Comparison of ENCODE assay signal across 8 mouse cellular contexts in genomic region chr3:31260329-31260963, GRCm38 (mm10). TPM values are rescaled to one million over a fixed set of nuclear protein-coding genes. Genes with fewer than 3 reads are reported as not detected.
DNase-seq lines count a peak whose midpoint lies in the region; ATAC-seq lines count a peak whose summit lies in the region.

No protein-coding gene starts in this region.

- no peaks in the 10 kb centered on the region for H3K27me3 ChIP-seq in hindbrain, embryonic 10.5 days (ENCODE audit: insufficient read depth, poor library complexity, severe bottlenecking)
- no peaks in the 10 kb centered on the region for H3K27me3 ChIP-seq in hindbrain, embryonic 14.5 days (ENCODE audit: control insufficient read depth, insufficient read depth, low read length)
- no peaks in the 10 kb centered on the region for H3K27me3 ChIP-seq in limb, embryonic 13.5 days

- H3K36me3 ChIP-seq in hindbrain, embryonic 10.5 days: no peaks in the 10 kb centered on the region
- no peaks in the 10 kb centered on the region for H3K36me3 ChIP-seq in hindbrain, embryonic 14.5 days (replicated peaks; ENCODE audit: control insufficient read depth, insufficient read depth)
- no peaks in the 10 kb centered on the region for H3K36me3 ChIP-seq in limb, embryonic 13.5 days

- WGBS in hindbrain, embryonic 10.5 days: 19% methylated on average over 7 of the region's 7 CpGs
- WGBS in hindbrain, embryonic 14.5 days: 20% methylated on average over 7 of the region's 7 CpGs
- WGBS in limb, embryonic 13.5 days: 15% methylated on average over 7 of the region's 7 CpGs

- no peak overlapping the region for H3K4me2 ChIP-seq in hindbrain, embryonic 14.5 days (replicated peaks)
- H3K4me2 ChIP-seq in limb, embryonic 13.5 days (replicated peaks): peak overlapping the region; percentile 9; the same call in 1 of the 2 replicates

- H3K9ac ChIP-seq in hindbrain, embryonic 14.5 days: no peak overlapping the region
- H3K9ac ChIP-seq in limb, embryonic 13.5 days: peak overlapping the region; percentile 19; the same call in 1 of the 2 replicates

- intact Hi-C loops in heart, postnatal 10 days (cut with DNase I): no loop called here

- H3K27ac ChIP-seq in hindbrain, embryonic 10.5 days: peak overlapping the region; percentile 80
- no peak overlapping the region for H3K27ac ChIP-seq in hindbrain, embryonic 14.5 days
- peak overlapping the region; percentile 87 for H3K27ac ChIP-seq in limb, embryonic 13.5 days

- H3K4me3 ChIP-seq in hindbrain, embryonic 10.5 days: no peak overlapping the region
- no peak overlapping the region for H3K4me3 ChIP-seq in hindbrain, embryonic 14.5 days (replicated peaks; ENCODE audit: low read length)
- no peak overlapping the region for H3K4me3 ChIP-seq in limb, embryonic 13.5 days

- peak; percentile 75 for DNase-seq in hindbrain, embryonic 10.5 days (ENCODE audit: low spot score)
- no peak for DNase-seq in hindbrain, embryonic 14.5 days (ENCODE audit: low spot score)
- DNase-seq in embryo, embryonic 11 days: peak; percentile 84
- DNase-seq in heart, postnatal 10 days: peak; percentile 29 to 41
- no peak for DNase-seq in cerebellum, postnatal 4 days (ENCODE audit: low spot score in 2 of 2)
- DNase-seq in cerebellum, postnatal 36 days: no peak
- no peak for DNase-seq in frontal cortex, postnatal 25 days (ENCODE audit: low spot score in 2 of 2)

- H3K9me3 ChIP-seq in hindbrain, embryonic 10.5 days: no peaks in the 10 kb centered on the region
- H3K9me3 ChIP-seq in hindbrain, embryonic 14.5 days (ENCODE audit: control insufficient read depth, low read length): no peaks in the 10 kb centered on the region
- H3K9me3 ChIP-seq in limb, embryonic 13.5 days: no peaks in the 10 kb centered on the region

- no peak for ATAC-seq in hindbrain, embryonic 14.5 days (ENCODE audit: low FRiP score)
- peak; percentile 93 for ATAC-seq in limb, embryonic 13.5 days (ENCODE audit: low FRiP score, low read depth)

- H3K4me1 ChIP-seq in hindbrain, embryonic 10.5 days (replicated peaks): peaks cover 23% of the 10 kb centered on the region
- no peaks in the 10 kb centered on the region; the same call in 1 of the 2 replicates for H3K4me1 ChIP-seq in hindbrain, embryonic 14.5 days (replicated peaks; ENCODE audit: control insufficient read depth, insufficient read depth, low read length)
- peaks cover 30% of the 10 kb centered on the region for H3K4me1 ChIP-seq in limb, embryonic 13.5 days

RNA-seq across cellular contexts. Expression of gene Slc7a14, which starts 49.7 kb away (rescaled TPM):
- 0.55 and 0.76 TPM in 2 replicates for polyA plus RNA-seq in hindbrain, embryonic 10.5 days (2016; fragmentation: Nextera tagmentation; extraction: Ambion mirVana)
- 8.0 and 9.9 TPM in 2 replicates for polyA plus RNA-seq in hindbrain, embryonic 14.5 days (2014; fragmentation: Nextera tagmentation; extraction: Ambion mirVana)
- under 1 TPM; 0.10 to 0.14 TPM for total RNA-seq in heart, postnatal 10 days (2021)
- 0.08 and 0.10 TPM in 2 replicates for polyA plus RNA-seq in limb, embryonic 13.5 days (2015; fragmentation: Nextera tagmentation; extraction: Ambion mirVana)

Comparison
In these comparisons a context has a peak if more than half of its experiments do, and no peak if none do; other contexts are left out.
1. DNase-seq: peak in hindbrain, embryonic 10.5 days (single experiment), embryo, embryonic 11 days (single experiment) and heart, postnatal 10 days (2 of 2); none in hindbrain, embryonic 14.5 days (single experiment), cerebellum, postnatal 4 days (0 of 2), cerebellum, postnatal 36 days (0 of 2) and frontal cortex, postnatal 25 days (0 of 2).